Mouse (Mus musculus) cerebellum, adult 2 months (tissue): Measurements from ENCODE around the gene Pgap1.

ENCODE experiments used
- CTCF ChIP-seq: fragments of 200-500 bp; IDR thresholded peaks from 2 replicates; pipeline ENCODE4 v1.5.1; 2011; ENCODE audit warnings: low read depth, mild to moderate bottlenecking, control low read depth, low read length, moderate library complexity, borderline replicate concordance; ENCODE audit not compliant: insufficient read depth
- POLR2A ChIP-seq: fragments of 200-500 bp; IDR thresholded peaks from 2 replicates; pipeline ENCODE4 v1.6.1; 2011; ENCODE audit warnings: low read length, control low read depth, borderline replicate concordance; ENCODE audit not compliant: insufficient read depth

- TF ChIP-seq CTCF (no peak), POLR2A (no peak)
These were observed 90.1 kb downstream of the Pgap1 start for GRCm38 (mm10) chr1:54467366-54467765.
